Mouse (Mus musculus): ENCODE measurements around the gene Itpkc.

DNA sequence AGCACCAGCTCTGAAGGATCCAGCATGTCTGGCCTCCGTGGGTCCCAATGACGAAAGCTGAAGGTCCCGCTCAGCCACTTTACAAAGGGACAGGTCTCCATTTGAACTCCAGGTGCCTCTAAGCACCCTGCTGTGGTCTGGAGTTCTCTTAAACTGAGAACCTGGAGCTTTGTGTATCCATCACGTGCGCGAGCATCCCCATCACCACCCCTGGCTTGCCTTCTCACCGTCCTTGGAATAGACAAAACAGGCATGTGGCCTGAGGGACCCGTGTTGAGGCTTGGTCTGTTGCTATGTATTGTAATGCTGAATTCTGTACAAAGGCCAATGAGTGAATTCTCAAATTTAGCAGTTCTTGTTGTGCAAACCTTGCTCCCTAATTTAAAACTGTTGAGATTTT lies 29.7 kb downstream of the Itpkc start:
- no peak for TF ChIP-seq CTCF (IDR thresholded peaks at IDR 0.05; ENCODE audit: low read depth)
- TF ChIP-seq EP300 (optimal IDR thresholded peaks at IDR 0.05), result no peak
